Mouse (Mus musculus): ENCODE results near the gene Slc50a1. TPM values are rescaled to one million over a fixed set of nuclear protein-coding genes. Genes with fewer than 3 reads are reported as not detected.

The Slc50a1 gene
- polyA plus RNA-seq, 1 experiment from 2014 or later = 107 TPM

- H3K4me3 ChIP-seq (ENCODE audit: low read depth, low read length) = peak overlapping the region; percentile 67
- peak overlapping the region; percentile 89 for H3K9ac ChIP-seq (ENCODE audit: low read length)
- peak overlapping the region; percentile 91 for H3K4me2 ChIP-seq (replicated peaks; ENCODE audit: low read depth)
- no peak for ATAC-seq (ENCODE audit: low FRiP score, low TSS enrichment)
- no peaks in the 10 kb centered on the region; the same call in 1 of the 2 replicates for H3K36me3 ChIP-seq (ENCODE audit: control insufficient read depth, insufficient read depth, low read length)
- 28% methylated on average over 8 of the region's 8 CpGs for WGBS
- no peaks in the 10 kb centered on the region for H3K27me3 ChIP-seq (ENCODE audit: control insufficient read depth, insufficient read depth, low read length)
- H3K9me3 ChIP-seq (ENCODE audit: control insufficient read depth, low read length) = no peaks in the 10 kb centered on the region
- TF ChIP-seq EP300 (optimal IDR thresholded peaks at IDR 0.05) (no peak), CTCF (IDR thresholded peaks at IDR 0.05; ENCODE audit: low read depth) (no peak)
- no peak for DNase-seq (ENCODE audit: low spot score)
- H3K4me1 ChIP-seq (replicated peaks; ENCODE audit: control insufficient read depth, insufficient read depth) = peaks cover 11% of the 10 kb centered on the region; the same call in 1 of the 2 replicates
- H3K27ac ChIP-seq (replicated peaks) = peak overlapping the region; percentile 96
These were observed 8.3 kb upstream of the Slc50a1 start for GRCm38 (mm10) chr3:89278643-89279042.

- Histone ChIP-seq H3K9me3 (ENCODE audit: control insufficient read depth, low read length) (no peaks in the 10 kb centered on the region), H3K4me3 (ENCODE audit: low read depth, low read length) (peak overlapping the region; percentile 67), H3K36me3 (ENCODE audit: control insufficient read depth, insufficient read depth, low read length) (no peaks in the 10 kb centered on the region; the same call in 1 of the 2 replicates), H3K27ac (replicated peaks) (peak overlapping the region; percentile 96), H3K4me2 (replicated peaks; ENCODE audit: low read depth) (peak overlapping the region; percentile 91), H3K4me1 (replicated peaks; ENCODE audit: control insufficient read depth, insufficient read depth) (peaks cover 11% of the 10 kb centered on the region; the same call in 1 of the 2 replicates), H3K9ac (ENCODE audit: low read length) (peak overlapping the region; percentile 89), H3K27me3 (ENCODE audit: control insufficient read depth, insufficient read depth, low read length) (no peaks in the 10 kb centered on the region)
- DNase-seq (ENCODE audit: low spot score) = peak; percentile 73
- TF ChIP-seq EP300 (optimal IDR thresholded peaks at IDR 0.05) (no peak), CTCF (IDR thresholded peaks at IDR 0.05; ENCODE audit: low read depth) (no peak)
- peak; percentile 45 for ATAC-seq (ENCODE audit: low FRiP score, low TSS enrichment)
- WGBS = 52% methylated on average over 7 of the region's 7 CpGs
These were observed 7.7 kb upstream of the Slc50a1 start for GRCm38 (mm10) chr3:89278107-89278506.

- peak overlapping the region; percentile 89 for H3K9ac ChIP-seq (ENCODE audit: low read length)
- peak overlapping the region; percentile 67 for H3K4me3 ChIP-seq (ENCODE audit: low read depth, low read length)
- H3K4me1 ChIP-seq (replicated peaks; ENCODE audit: control insufficient read depth, insufficient read depth) = peaks cover 11% of the 10 kb centered on the region; the same call in 1 of the 2 replicates
- H3K4me2 ChIP-seq (replicated peaks; ENCODE audit: low read depth) = peak overlapping the region; percentile 91
- TF ChIP-seq EP300 (optimal IDR thresholded peaks at IDR 0.05) (no peak), CTCF (IDR thresholded peaks at IDR 0.05; ENCODE audit: low read depth) (no peak)
- ATAC-seq (ENCODE audit: low FRiP score, low TSS enrichment) (peak; percentile 19), DNase-seq (ENCODE audit: low spot score) (peak; percentile 76)
- H3K27me3 ChIP-seq (ENCODE audit: control insufficient read depth, insufficient read depth, low read length) = no peaks in the 10 kb centered on the region
- H3K9me3 ChIP-seq (ENCODE audit: control insufficient read depth, low read length) = no peaks in the 10 kb centered on the region
- peaks cover under 1% of the 10 kb centered on the region for H3K36me3 ChIP-seq (ENCODE audit: control insufficient read depth, insufficient read depth, low read length)
- peak overlapping the region; percentile 96 for H3K27ac ChIP-seq (replicated peaks)
- 23% methylated on average over 14 of the region's 14 CpGs for WGBS
These were observed 7.1 kb upstream of the Slc50a1 start for GRCm38 (mm10) chr3:89277281-89278021.

- Histone ChIP-seq H3K9ac (ENCODE audit: low read length) (no peak overlapping the region), H3K27ac (replicated peaks) (no peak overlapping the region), H3K27me3 (ENCODE audit: control insufficient read depth, insufficient read depth, low read length) (no peaks in the 10 kb centered on the region), H3K36me3 (ENCODE audit: control insufficient read depth, insufficient read depth, low read length) (peaks cover 9% of the 10 kb centered on the region), H3K4me2 (replicated peaks; ENCODE audit: low read depth) (peak overlapping the region; percentile 91), H3K4me1 (replicated peaks; ENCODE audit: control insufficient read depth, insufficient read depth) (peaks cover 9% of the 10 kb centered on the region; the same call in 1 of the 2 replicates), H3K9me3 (ENCODE audit: control insufficient read depth, low read length) (no peaks in the 10 kb centered on the region), H3K4me3 (ENCODE audit: low read depth, low read length) (no peak overlapping the region)
- TF ChIP-seq EP300 (optimal IDR thresholded peaks at IDR 0.05) = no peak
- TF ChIP-seq CTCF (IDR thresholded peaks at IDR 0.05; ENCODE audit: low read depth) = no peak
- ATAC-seq (ENCODE audit: low FRiP score, low TSS enrichment) (no peak), DNase-seq (ENCODE audit: low spot score) (no peak)
- WGBS = 91% methylated on average over 13 of the region's 13 CpGs
These were observed 5.7 kb upstream of the Slc50a1 start for GRCm38 (mm10) chr3:89276061-89276460.

DNA sequence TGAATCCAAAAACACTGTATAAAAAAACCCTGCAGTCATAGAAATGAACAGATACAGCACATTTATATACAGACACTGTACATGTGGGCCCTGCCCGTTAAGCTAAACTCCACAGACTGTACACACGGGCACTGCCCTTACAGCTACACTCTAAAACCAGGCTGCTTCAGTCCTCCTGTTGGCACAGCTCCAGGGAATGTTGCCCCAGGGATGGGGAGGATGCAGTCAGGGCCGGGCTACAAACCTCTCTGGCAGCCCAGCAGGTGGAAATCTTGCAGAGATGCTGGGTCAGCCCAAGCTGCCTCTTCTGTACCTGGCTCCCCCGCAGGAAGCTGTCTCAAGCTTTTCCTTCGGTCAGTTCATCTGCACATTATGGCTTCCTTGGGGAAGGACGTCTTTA lies 1.4 kb upstream of the Slc50a1 start:
- no peak for TF ChIP-seq CTCF (IDR thresholded peaks at IDR 0.05; ENCODE audit: low read depth)
- no peak for TF ChIP-seq EP300 (optimal IDR thresholded peaks at IDR 0.05)
- Histone ChIP-seq H3K9ac (ENCODE audit: low read length) (no peak overlapping the region), H3K36me3 (ENCODE audit: control insufficient read depth, insufficient read depth, low read length) (peaks cover 9% of the 10 kb centered on the region), H3K4me1 (replicated peaks; ENCODE audit: control insufficient read depth, insufficient read depth) (peaks cover 12% of the 10 kb centered on the region), H3K9me3 (ENCODE audit: control insufficient read depth, low read length) (no peaks in the 10 kb centered on the region), H3K27me3 (ENCODE audit: control insufficient read depth, insufficient read depth, low read length) (no peaks in the 10 kb centered on the region), H3K4me3 (ENCODE audit: low read depth, low read length) (no peak overlapping the region), H3K27ac (replicated peaks) (no peak overlapping the region), H3K4me2 (replicated peaks; ENCODE audit: low read depth) (no peak overlapping the region)
- 60% methylated on average over 6 of the region's 6 CpGs for WGBS
- ATAC-seq (ENCODE audit: low FRiP score, low TSS enrichment) (no peak), DNase-seq (ENCODE audit: low spot score) (peak; percentile 38)

- H3K4me3 ChIP-seq (ENCODE audit: low read depth, low read length) = no peak overlapping the region
- peaks cover 12% of the 10 kb centered on the region for H3K4me1 ChIP-seq (replicated peaks; ENCODE audit: control insufficient read depth, insufficient read depth)
- H3K36me3 ChIP-seq (ENCODE audit: control insufficient read depth, insufficient read depth, low read length) = peaks cover 9% of the 10 kb centered on the region
- no peaks in the 10 kb centered on the region for H3K27me3 ChIP-seq (ENCODE audit: control insufficient read depth, insufficient read depth, low read length)
- H3K9ac ChIP-seq (ENCODE audit: low read length) = peak overlapping the region; percentile 63; the same call in 1 of the 2 replicates
- H3K4me2 ChIP-seq (replicated peaks; ENCODE audit: low read depth) = peak overlapping the region; percentile 69
- no peaks in the 10 kb centered on the region for H3K9me3 ChIP-seq (ENCODE audit: control insufficient read depth, low read length)
- H3K27ac ChIP-seq (replicated peaks) = peak overlapping the region; percentile 82
- DNase-seq (ENCODE audit: low spot score) = peak; percentile 56
- TF ChIP-seq EP300 (optimal IDR thresholded peaks at IDR 0.05) (no peak), CTCF (IDR thresholded peaks at IDR 0.05; ENCODE audit: low read depth) (no peak)
- ATAC-seq (ENCODE audit: low FRiP score, low TSS enrichment) = peak; percentile 18; the same call in 1 of the 2 replicates
- 45% methylated on average over 6 of the region's 6 CpGs for WGBS
These were observed 521 bp upstream of the Slc50a1 start for GRCm38 (mm10) chr3:89270891-89271290.
